Mouse (Mus musculus) midbrain, embryonic 11.5 days (tissue): ENCODE results near the gene Gas2. TPM values are rescaled to one million over a fixed set of nuclear protein-coding genes. Genes with fewer than 3 reads are reported as not detected.

Experiments
- ATAC-seq: fragments of 200-750 bp; cut with Nextera tagmentation; 2 replicates; pipeline ENCODE4 v1.8.0; 2017; ENCODE audit warnings: moderate TSS enrichment, moderate library complexity; ENCODE audit not compliant: low FRiP score
- DNase-seq: peaks from one replicate; pipeline ENCODE4 v3.0.0; 2015; ENCODE audit warnings: low spot score; ENCODE audit errors: missing footprints
- H3K27ac ChIP-seq: fragments of 300-500 bp; sonication (generic); 2 replicates; pipeline ENCODE4 v1.5.1; 2014; ENCODE audit warnings: low read depth, low read length
- H3K27me3 ChIP-seq: fragments of 300-500 bp; sonication (generic); 2 replicates; pipeline ENCODE4 v1.6.1; 2014; ENCODE audit warnings: mild to moderate bottlenecking, low read length, moderate library complexity, mixed read lengths; ENCODE audit not compliant: control insufficient read depth, insufficient read depth
- H3K36me3 ChIP-seq: fragments of 300-500 bp; sonication (generic); 2 replicates; pipeline ENCODE4 v1.6.1; 2014; ENCODE audit warnings: mild to moderate bottlenecking, low read length, moderate library complexity, mixed read lengths; ENCODE audit not compliant: control insufficient read depth, insufficient read depth
- H3K4me1 ChIP-seq: fragments of 300-500 bp; sonication (generic); 2 replicates; pipeline ENCODE4 v1.6.1; 2014; ENCODE audit warnings: low read length; ENCODE audit not compliant: control insufficient read depth, insufficient read depth
- H3K4me2 ChIP-seq: fragments of 300-500 bp; sonication (generic); 2 replicates; pipeline ENCODE4 v1.6.1; 2014; ENCODE audit warnings: mild to moderate bottlenecking, moderate library complexity
- H3K4me3 ChIP-seq: fragments of 300-500 bp; sonication (generic); 2 replicates; pipeline ENCODE4 v1.5.1; 2014; ENCODE audit warnings: low read depth, low read length
- H3K9ac ChIP-seq: fragments of 300-500 bp; sonication (generic); 2 replicates; pipeline ENCODE4 v1.6.1; 2014; ENCODE audit warnings: low read length
- H3K9me3 ChIP-seq: fragments of 300-500 bp; sonication (generic); 2 replicates; pipeline ENCODE4 v1.6.1; 2016; ENCODE audit warnings: low read length; ENCODE audit not compliant: control insufficient read depth
- WGBS: fragments of 180-500 bp; shearing (Covaris S2); extraction: QIAGEN DNeasy Blood & Tissue Kit; methylation state at CpG from one replicate; pipeline ENCODE4 v1.1.7; 2014; 5-methylcytosine and 5-hydroxymethylcytosine counted together
- polyA plus RNA-seq: library from polyadenylated mRNA; unstranded; fragments of >200 nt; fragmentation: Nextera tagmentation; extraction: Ambion mirVana; gene quantifications from 2 replicates; pipeline ENCODE4 v1.2.1, GENCODE M21; 2014

Gas2 gene
- polyA plus RNA-seq, 1 experiment from 2014 or later: 33.5 TPM

- ATAC-seq (no peak), DNase-seq (no peak)
- Histone ChIP-seq H3K4me2 (no peak overlapping the region), H3K27ac (no peak overlapping the region), H3K9ac (no peak overlapping the region), H3K4me3 (no peak overlapping the region), H3K9me3 (no peaks in the 10 kb centered on the region), H3K4me1 (peaks cover 10% of the 10 kb centered on the region; the same call in 1 of the 2 replicates), H3K36me3 (no peaks in the 10 kb centered on the region), H3K27me3 (no peaks in the 10 kb centered on the region)
These were observed 14.5 kb downstream of the Gas2 start for GRCm38 (mm10) chr7:51876316-51876715.

GRCm38 (mm10) chr7:51878730-51879129, 16.9 kb downstream of the Gas2 start:
- H3K4me2 ChIP-seq: peak overlapping the region; percentile 62
- WGBS: 2% methylated on average over 8 of the region's 8 CpGs
- H3K4me1 ChIP-seq: peaks cover 10% of the 10 kb centered on the region; the same call in 1 of the 2 replicates
- H3K9me3 ChIP-seq: no peaks in the 10 kb centered on the region
- peak overlapping the region; percentile 27 for H3K27ac ChIP-seq
- peak overlapping the region; percentile 87 for H3K9ac ChIP-seq
- peak overlapping the region; percentile 37 for H3K4me3 ChIP-seq
- H3K27me3 ChIP-seq: no peaks in the 10 kb centered on the region
- peak; percentile 88 for DNase-seq
- no peaks in the 10 kb centered on the region for H3K36me3 ChIP-seq
- peak; percentile 27 for ATAC-seq

DNA sequence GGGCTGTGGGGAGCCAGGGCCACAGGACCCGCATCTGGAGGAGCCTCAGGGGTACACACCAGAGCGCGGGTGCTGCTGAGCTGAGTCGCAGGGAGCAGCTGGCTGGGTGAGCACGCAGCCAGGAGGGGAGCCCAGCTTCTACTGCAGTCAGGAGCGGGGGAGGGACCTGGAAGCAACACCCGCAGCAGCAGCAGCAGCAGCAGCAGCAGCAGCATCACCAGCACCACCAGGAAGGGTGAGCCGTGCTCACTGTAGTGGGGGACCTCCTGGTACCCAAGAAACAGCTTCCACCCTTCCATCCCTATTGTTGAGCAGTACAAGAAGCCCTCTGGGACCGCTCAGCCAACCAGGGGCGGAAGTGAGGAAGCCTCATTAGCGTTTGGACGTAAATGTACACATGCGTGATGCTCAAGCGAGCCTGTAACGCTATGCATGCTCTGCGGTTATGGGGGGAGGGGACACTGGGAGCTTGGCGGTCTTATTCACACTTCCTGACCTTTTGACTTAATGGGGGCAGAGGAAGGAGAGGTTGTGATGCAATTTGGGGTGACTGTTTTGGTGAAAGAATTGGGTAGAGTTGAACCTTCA, 17.4 kb downstream of the Gas2 start:
- peak; percentile 96 for ATAC-seq
- DNase-seq: peak; percentile 95
- WGBS: under 1% methylated on average over 17 of the region's 17 CpGs
- peaks cover 10% of the 10 kb centered on the region; the same call in 1 of the 2 replicates for H3K4me1 ChIP-seq
- H3K4me2 ChIP-seq: peak overlapping the region; percentile 62
- H3K36me3 ChIP-seq: no peaks in the 10 kb centered on the region
- peak overlapping the region; percentile 87 for H3K9ac ChIP-seq
- peak overlapping the region; percentile 27 for H3K27ac ChIP-seq
- no peaks in the 10 kb centered on the region for H3K27me3 ChIP-seq
- H3K4me3 ChIP-seq: peak overlapping the region; percentile 37
- H3K9me3 ChIP-seq: no peaks in the 10 kb centered on the region

GRCm38 (mm10) chr7:51880121-51880520, 18.3 kb downstream of the Gas2 start:
- 82% methylated on average over 4 of the region's 4 CpGs for WGBS
- Histone ChIP-seq H3K27me3 (no peaks in the 10 kb centered on the region), H3K4me2 (no peak overlapping the region), H3K27ac (no peak overlapping the region), H3K4me1 (peaks cover 10% of the 10 kb centered on the region; the same call in 1 of the 2 replicates), H3K36me3 (no peaks in the 10 kb centered on the region), H3K4me3 (no peak overlapping the region), H3K9me3 (no peaks in the 10 kb centered on the region), H3K9ac (no peak overlapping the region)
- ATAC-seq (no peak), DNase-seq (no peak)

- DNase-seq (no peak), ATAC-seq (no peak)
- Histone ChIP-seq H3K9me3 (no peaks in the 10 kb centered on the region), H3K36me3 (no peaks in the 10 kb centered on the region), H3K27me3 (no peaks in the 10 kb centered on the region), H3K4me1 (no peaks in the 10 kb centered on the region), H3K4me3 (no peak overlapping the region), H3K27ac (no peak overlapping the region), H3K9ac (no peak overlapping the region), H3K4me2 (no peak overlapping the region)
- WGBS: 89% methylated on average over 3 of the region's 3 CpGs
These were observed 23.5 kb downstream of the Gas2 start for GRCm38 (mm10) chr7:51885345-51885744.

GRCm38 (mm10) chr7:51887678-51888567, 26.1 kb downstream of the Gas2 start:
- Histone ChIP-seq H3K4me2 (no peak overlapping the region), H3K4me3 (no peak overlapping the region), H3K36me3 (no peaks in the 10 kb centered on the region), H3K4me1 (no peaks in the 10 kb centered on the region), H3K27ac (no peak overlapping the region), H3K27me3 (no peaks in the 10 kb centered on the region), H3K9ac (no peak overlapping the region), H3K9me3 (no peaks in the 10 kb centered on the region)
- ATAC-seq (no peak), DNase-seq (no peak)
- 87% methylated on average over 11 of the region's 11 CpGs for WGBS

DNA sequence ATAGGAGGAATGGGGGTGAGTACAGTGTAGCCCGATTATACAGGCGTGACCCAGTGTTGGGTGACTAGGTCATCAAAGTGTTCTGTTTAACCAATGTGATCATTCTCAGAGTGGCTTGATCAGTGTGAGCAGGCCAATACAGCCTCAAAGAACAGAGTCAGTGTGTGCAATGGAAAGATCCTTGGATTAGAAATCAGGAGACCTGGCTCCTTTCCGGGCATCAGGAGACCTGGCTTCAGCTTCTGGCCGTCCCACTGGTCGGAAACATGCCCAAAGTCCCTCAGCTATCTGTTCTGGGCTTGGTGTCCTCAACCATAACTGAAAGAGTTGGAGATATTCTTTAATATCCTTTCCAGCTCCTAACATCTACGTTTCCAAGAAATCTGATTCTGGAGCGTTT, 27.8 kb downstream of the Gas2 start:
- DNase-seq (no peak), ATAC-seq (no peak)
- H3K36me3 ChIP-seq: no peaks in the 10 kb centered on the region
- H3K27me3 ChIP-seq: no peaks in the 10 kb centered on the region
- H3K9me3 ChIP-seq: no peaks in the 10 kb centered on the region
- no peak overlapping the region for H3K4me3 ChIP-seq
- H3K4me2 ChIP-seq: no peak overlapping the region
- H3K9ac ChIP-seq: no peak overlapping the region
- H3K4me1 ChIP-seq: no peaks in the 10 kb centered on the region
- WGBS: 91% methylated on average over 7 of the region's 7 CpGs
- no peak overlapping the region for H3K27ac ChIP-seq

DNA sequence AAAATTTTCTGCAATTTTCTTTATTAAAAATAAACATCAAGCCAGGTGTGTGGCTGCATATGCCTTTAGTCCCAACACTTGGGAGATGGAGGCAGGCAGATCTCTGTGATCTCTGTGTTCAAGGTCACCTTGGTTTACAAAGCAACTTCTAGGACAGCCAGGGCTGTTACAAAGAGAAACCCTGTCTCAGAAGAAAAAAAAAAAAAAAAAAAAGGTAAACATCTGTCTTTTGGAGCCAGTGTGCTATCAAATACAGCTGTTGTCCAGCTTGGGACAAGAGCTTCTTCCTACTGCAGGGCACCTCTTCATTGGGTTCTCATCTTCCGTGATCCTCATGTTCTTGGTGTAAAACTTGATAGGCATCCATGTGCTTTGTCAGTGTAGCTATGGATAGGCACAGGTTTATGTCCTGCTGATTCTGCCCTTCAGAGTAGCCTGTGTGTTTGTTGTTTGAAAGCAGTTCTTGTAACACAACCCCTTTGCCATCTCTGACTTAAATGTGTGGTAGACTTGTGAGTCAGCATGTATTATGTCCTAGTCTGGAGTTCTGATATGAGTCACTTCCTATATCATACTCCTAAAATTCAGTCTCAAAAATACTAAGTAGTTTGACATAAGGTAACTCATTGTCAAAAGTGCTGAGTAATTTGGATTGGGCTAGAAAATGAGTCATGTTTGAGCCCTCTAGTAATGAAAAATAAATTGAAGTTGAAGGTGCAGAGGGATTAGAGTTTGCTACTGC, 30.6 kb downstream of the Gas2 start:
- Histone ChIP-seq H3K9me3 (no peaks in the 10 kb centered on the region), H3K27ac (no peak overlapping the region), H3K4me3 (no peak overlapping the region), H3K9ac (no peak overlapping the region), H3K4me2 (no peak overlapping the region), H3K27me3 (no peaks in the 10 kb centered on the region), H3K36me3 (no peaks in the 10 kb centered on the region), H3K4me1 (no peaks in the 10 kb centered on the region)
- ATAC-seq (no peak), DNase-seq (no peak)
- 93% methylated on average over 1 of the region's 1 CpGs for WGBS

GRCm38 (mm10) chr7:51893008-51893407, 31.2 kb downstream of the Gas2 start:
- H3K9me3 ChIP-seq: no peaks in the 10 kb centered on the region
- no peak overlapping the region for H3K9ac ChIP-seq
- WGBS: 82% methylated on average over 4 of the region's 4 CpGs
- ATAC-seq (no peak), DNase-seq (no peak)
- H3K27me3 ChIP-seq: no peaks in the 10 kb centered on the region
- no peak overlapping the region for H3K4me2 ChIP-seq
- no peaks in the 10 kb centered on the region for H3K4me1 ChIP-seq
- no peak overlapping the region for H3K27ac ChIP-seq
- H3K36me3 ChIP-seq: no peaks in the 10 kb centered on the region
- H3K4me3 ChIP-seq: no peak overlapping the region
